Mouse (Mus musculus) small intestine, adult 2 months (tissue): ENCODE data around the gene Klb. TPM values are rescaled to one million over a fixed set of nuclear protein-coding genes. Genes with fewer than 3 reads are reported as not detected.

Experiments
- H3K27ac ChIP-seq: fragments of 200-500 bp; 2 replicates; pipeline ENCODE4 v1.5.1; 2012; ENCODE audit warnings: low read depth, low read length, control low read depth, inconsistent platforms; ENCODE audit not compliant: insufficient read depth
- H3K27me3 ChIP-seq: fragments of 200-500 bp; 2 replicates; pipeline ENCODE4 v1.6.1; 2012; ENCODE audit warnings: mild to moderate bottlenecking, moderate library complexity, low read length, inconsistent platforms; ENCODE audit not compliant: control insufficient read depth, insufficient read depth
- H3K36me3 ChIP-seq: fragments of 200-500 bp; 2 replicates; pipeline ENCODE4 v1.6.1; 2012; ENCODE audit warnings: mild to moderate bottlenecking, low read length, control low read depth, inconsistent platforms; ENCODE audit not compliant: control insufficient read depth, insufficient read depth
- H3K4me1 ChIP-seq: fragments of 200-500 bp; 2 replicates; pipeline ENCODE4 v1.6.1; 2012; ENCODE audit warnings: low read length, inconsistent platforms, mixed read lengths; ENCODE audit not compliant: control insufficient read depth, insufficient read depth, insufficient read length
- H3K4me3 ChIP-seq: fragments of 200-500 bp; 2 replicates; pipeline ENCODE4 v1.5.1; 2012; ENCODE audit warnings: low read depth, mild to moderate bottlenecking, control low read depth, inconsistent platforms, low read length, moderate library complexity
- CTCF ChIP-seq: fragments of 200-500 bp; IDR thresholded peaks from 2 replicates; pipeline ENCODE4 v1.5.1; 2012; ENCODE audit warnings: low read depth, mild to moderate bottlenecking, control low read depth, inconsistent platforms, low read length, moderate library complexity, mixed read lengths; ENCODE audit not compliant: insufficient replicate concordance, insufficient read length; ENCODE audit errors: extremely low read depth
- POLR2A ChIP-seq: fragments of 200-500 bp; IDR thresholded peaks from 2 replicates; pipeline ENCODE4 v1.6.1; 2012; ENCODE audit warnings: low read depth, mild to moderate bottlenecking, control low read depth, inconsistent platforms, low read length, moderate library complexity
- WGBS: fragments of 180-500 bp; shearing (Covaris S2); methylation state at CpG from one replicate; pipeline ENCODE4 v1.1.7; 2018; 5-methylcytosine and 5-hydroxymethylcytosine counted together
- polyA plus RNA-seq: library from polyadenylated mRNA; depleted of rRNA; stranded (reverse); fragments of >200 nt; gene quantifications from 2 replicates; pipeline ENCODE4 v1.2.3, GENCODE M21; 2012; rRNA removed

Klb gene
- polyA plus RNA-seq, 1 experiment = 0.22 TPM

GRCm38 (mm10) chr5:65424215-65424614 lies 76.1 kb downstream of the Klb start:
- Histone ChIP-seq H3K4me1 (peaks cover 40% of the 10 kb centered on the region; the same call in 1 of the 2 replicates), H3K4me3 (no peak overlapping the region), H3K36me3 (peaks cover 29% of the 10 kb centered on the region), H3K27ac (peak overlapping the region; percentile 81; the same call in 1 of the 2 replicates), H3K27me3 (no peaks in the 10 kb centered on the region)
- no peak for TF ChIP-seq CTCF
- TF ChIP-seq POLR2A = peak; percentile 25; the same call in 1 of the 2 replicates
- WGBS = 34% methylated on average over 6 of the region's 6 CpGs

GRCm38 (mm10) chr5:65425251-65425650 lies 77.1 kb downstream of the Klb start:
- 62% methylated on average over 5 of the region's 5 CpGs for WGBS
- Histone ChIP-seq H3K4me3 (no peak overlapping the region), H3K27ac (peak overlapping the region; percentile 3; the same call in 1 of the 2 replicates), H3K4me1 (peaks cover 40% of the 10 kb centered on the region; the same call in 1 of the 2 replicates), H3K36me3 (peaks cover 29% of the 10 kb centered on the region), H3K27me3 (no peaks in the 10 kb centered on the region)
- no peak for TF ChIP-seq POLR2A
- TF ChIP-seq CTCF = no peak

- peaks cover 13% of the 10 kb centered on the region for H3K36me3 ChIP-seq
- peaks cover 38% of the 10 kb centered on the region for H3K4me1 ChIP-seq
- no peak overlapping the region for H3K4me3 ChIP-seq
- TF ChIP-seq CTCF = no peak
- TF ChIP-seq POLR2A = no peak
- no peaks in the 10 kb centered on the region for H3K27me3 ChIP-seq
- H3K27ac ChIP-seq = peak overlapping the region; percentile 62
- 21% methylated on average over 4 of the region's 4 CpGs for WGBS
These were observed 80.2 kb downstream of the Klb start for GRCm38 (mm10) chr5:65428321-65428720.

- WGBS = 31% methylated on average over 5 of the region's 5 CpGs
- Histone ChIP-seq H3K4me3 (no peak overlapping the region), H3K27ac (peak overlapping the region; percentile 59), H3K36me3 (peaks cover 8% of the 10 kb centered on the region), H3K27me3 (no peaks in the 10 kb centered on the region), H3K4me1 (peaks cover 35% of the 10 kb centered on the region)
- TF ChIP-seq CTCF (no peak), POLR2A (no peak)
These were observed 81.3 kb downstream of the Klb start for GRCm38 (mm10) chr5:65429441-65429840.

Other genes with a start within 250 kb of the Klb start
- 4.6 and 6.6 TPM in 2 replicates for gene Klhl5, start 240.8 kb upstream of the Klb start, polyA plus RNA-seq
- 0.34 and 0.70 TPM in 2 replicates for gene Wdr19, start 148.6 kb upstream of the Klb start, polyA plus RNA-seq
- 2.1 and 4.2 TPM in 2 replicates for gene Rfc1, start 12.6 kb upstream of the Klb start, polyA plus RNA-seq
- gene Rpl9, start 43.1 kb downstream of the Klb start, polyA plus RNA-seq = 62.6 and 64.6 TPM in 2 replicates
- 3.6 and 8.4 TPM in 2 replicates for gene Lias, start 43.2 kb downstream of the Klb start, polyA plus RNA-seq
- 32.0 and 33.2 TPM in 2 replicates for gene Ugdh, start 87.6 kb downstream of the Klb start, polyA plus RNA-seq
- 1.4 TPM in 1 of 2 replicates, not detected in the other for gene Gm43552, start 144.5 kb downstream of the Klb start, polyA plus RNA-seq
- 53.0 and 72.3 TPM in 2 replicates for gene Smim14, start 188.9 kb downstream of the Klb start, polyA plus RNA-seq
- 5.7 and 13.6 TPM in 2 replicates for gene Ube2k, start 188.9 kb downstream of the Klb start, polyA plus RNA-seq